Mouse (Mus musculus): ENCODE data around the gene Ttll8. TPM values are rescaled to one million over a fixed set of nuclear protein-coding genes. Genes with fewer than 3 reads are reported as not detected.
A peak's percentile ranks its signal among the peaks of the same experiment; 100 is the strongest.

Ttll8 gene
- polyA plus RNA-seq, 1 experiment = not detected

GRCm38 (mm10) chr15:88855896-88856417 is 98.3 kb downstream of the Ttll8 start:
- H3K27me3 ChIP-seq (replicated peaks) = peaks cover 84% of the 10 kb centered on the region
- H3K9me3 ChIP-seq = no peaks in the 10 kb centered on the region
- TF ChIP-seq GATA1 (IDR thresholded peaks at IDR 0.05; ENCODE audit: borderline replicate concordance, low read length) (no peak), FLI1 (IDR thresholded peaks at IDR 0.05; ENCODE audit: low read length) (no peak)
- no peaks in the 10 kb centered on the region for H3K36me3 ChIP-seq (replicated peaks; ENCODE audit: low read length)
- no peak overlapping the region for H3K4me3 ChIP-seq (replicated peaks)
- H3K4me1 ChIP-seq = peaks cover 32% of the 10 kb centered on the region

GRCm38 (mm10) chr15:88854969-88855830 is 99.0 kb downstream of the Ttll8 start:
- H3K4me3 ChIP-seq (replicated peaks) = peak overlapping the region; percentile 67
- no peak for TF ChIP-seq GATA1 (IDR thresholded peaks at IDR 0.05; ENCODE audit: borderline replicate concordance, low read length)
- no peak for TF ChIP-seq FLI1 (IDR thresholded peaks at IDR 0.05; ENCODE audit: low read length)
- peaks cover 88% of the 10 kb centered on the region for H3K27me3 ChIP-seq (replicated peaks)
- H3K4me1 ChIP-seq = peaks cover 29% of the 10 kb centered on the region
- no peaks in the 10 kb centered on the region for H3K9me3 ChIP-seq
- no peaks in the 10 kb centered on the region for H3K36me3 ChIP-seq (replicated peaks; ENCODE audit: low read length)

- H3K9me3 ChIP-seq = no peaks in the 10 kb centered on the region
- TF ChIP-seq FLI1 (IDR thresholded peaks at IDR 0.05; ENCODE audit: low read length) (no peak), GATA1 (IDR thresholded peaks at IDR 0.05; ENCODE audit: borderline replicate concordance, low read length) (no peak)
- H3K4me3 ChIP-seq (replicated peaks) = peak overlapping the region; percentile 65
- no peaks in the 10 kb centered on the region for H3K36me3 ChIP-seq (replicated peaks; ENCODE audit: low read length)
- H3K27me3 ChIP-seq (replicated peaks) = peaks cover 88% of the 10 kb centered on the region
- H3K4me1 ChIP-seq = peaks cover 28% of the 10 kb centered on the region
Measured at GRCm38 (mm10) chr15:88854119-88854968, 99.9 kb downstream of the Ttll8 start.

DNA sequence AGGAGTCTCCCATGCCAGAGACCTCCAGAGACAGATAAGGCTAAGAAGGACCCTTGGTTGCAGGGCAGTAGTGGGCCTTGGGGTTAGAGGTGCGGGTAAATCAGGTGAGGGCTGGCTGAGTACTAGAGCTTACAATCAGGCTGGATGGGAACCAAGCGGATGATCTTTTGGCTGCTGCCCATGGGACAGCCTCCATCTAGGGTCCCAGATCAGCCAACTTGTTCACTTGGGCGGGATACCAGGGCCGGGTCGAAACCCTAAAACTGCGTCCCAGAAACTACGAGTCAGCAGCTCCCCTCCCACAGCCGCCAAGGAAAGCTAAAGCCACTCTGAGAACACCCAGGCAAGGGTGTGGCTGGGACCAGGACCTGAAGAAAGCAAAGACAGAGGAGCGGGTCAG is 101.1 kb downstream of the Ttll8 start:
- peaks cover 87% of the 10 kb centered on the region for H3K27me3 ChIP-seq (replicated peaks)
- TF ChIP-seq GATA1 (IDR thresholded peaks at IDR 0.05; ENCODE audit: borderline replicate concordance, low read length) (no peak), FLI1 (IDR thresholded peaks at IDR 0.05; ENCODE audit: low read length) (no peak)
- no peaks in the 10 kb centered on the region for H3K9me3 ChIP-seq
- no peaks in the 10 kb centered on the region for H3K36me3 ChIP-seq (replicated peaks; ENCODE audit: low read length)
- no peak overlapping the region for H3K4me3 ChIP-seq (replicated peaks)
- peaks cover 25% of the 10 kb centered on the region for H3K4me1 ChIP-seq

GRCm38 (mm10) chr15:88851507-88852149 is 102.6 kb downstream of the Ttll8 start:
- H3K27me3 ChIP-seq (replicated peaks) = peaks cover 86% of the 10 kb centered on the region

GRCm38 (mm10) chr15:88851076-88851475 is 103.1 kb downstream of the Ttll8 start:
- Histone ChIP-seq H3K4me1 (peaks cover 22% of the 10 kb centered on the region), H3K4me3 (replicated peaks) (no peak overlapping the region), H3K9me3 (peaks cover under 1% of the 10 kb centered on the region), H3K36me3 (replicated peaks; ENCODE audit: low read length) (no peaks in the 10 kb centered on the region), H3K27me3 (replicated peaks) (peaks cover 87% of the 10 kb centered on the region)
- TF ChIP-seq GATA1 (IDR thresholded peaks at IDR 0.05; ENCODE audit: borderline replicate concordance, low read length) (no peak), FLI1 (IDR thresholded peaks at IDR 0.05; ENCODE audit: low read length) (no peak)

More at GRCm38 (mm10) chr15:88851507-88852149, 102.6 kb downstream of the Ttll8 start:
- Histone ChIP-seq H3K4me3 (replicated peaks) (no peak overlapping the region), H3K9me3 (no peaks in the 10 kb centered on the region), H3K36me3 (replicated peaks; ENCODE audit: low read length) (no peaks in the 10 kb centered on the region), H3K4me1 (peaks cover 24% of the 10 kb centered on the region)
- TF ChIP-seq FLI1 (IDR thresholded peaks at IDR 0.05; ENCODE audit: low read length) = no peak
- TF ChIP-seq GATA1 (IDR thresholded peaks at IDR 0.05; ENCODE audit: borderline replicate concordance, low read length) = no peak

GRCm38 (mm10) chr15:88850146-88850826 is 103.9 kb downstream of the Ttll8 start:
- Histone ChIP-seq H3K36me3 (replicated peaks; ENCODE audit: low read length) (no peaks in the 10 kb centered on the region), H3K4me3 (replicated peaks) (no peak overlapping the region), H3K9me3 (peaks cover 8% of the 10 kb centered on the region), H3K27me3 (replicated peaks) (peaks cover 87% of the 10 kb centered on the region), H3K4me1 (peaks cover 18% of the 10 kb centered on the region)
- no peak for TF ChIP-seq FLI1 (IDR thresholded peaks at IDR 0.05; ENCODE audit: low read length)
- TF ChIP-seq GATA1 (IDR thresholded peaks at IDR 0.05; ENCODE audit: borderline replicate concordance, low read length) = no peak

GRCm38 (mm10) chr15:88849621-88850020 is 104.6 kb downstream of the Ttll8 start:
- peaks cover 18% of the 10 kb centered on the region for H3K4me1 ChIP-seq
- H3K36me3 ChIP-seq (replicated peaks; ENCODE audit: low read length) = no peaks in the 10 kb centered on the region
- H3K27me3 ChIP-seq (replicated peaks) = peaks cover 91% of the 10 kb centered on the region
- TF ChIP-seq FLI1 (IDR thresholded peaks at IDR 0.05; ENCODE audit: low read length) (no peak), GATA1 (IDR thresholded peaks at IDR 0.05; ENCODE audit: borderline replicate concordance, low read length) (no peak)
- H3K9me3 ChIP-seq = peaks cover 13% of the 10 kb centered on the region
- no peak overlapping the region for H3K4me3 ChIP-seq (replicated peaks)

- H3K27me3 ChIP-seq (replicated peaks) = peaks cover 95% of the 10 kb centered on the region
- no peak overlapping the region for H3K4me3 ChIP-seq (replicated peaks)
- TF ChIP-seq FLI1 (IDR thresholded peaks at IDR 0.05; ENCODE audit: low read length) (no peak), GATA1 (IDR thresholded peaks at IDR 0.05; ENCODE audit: borderline replicate concordance, low read length) (no peak)
- H3K4me1 ChIP-seq = peaks cover 14% of the 10 kb centered on the region
- peaks cover 13% of the 10 kb centered on the region for H3K9me3 ChIP-seq
- H3K36me3 ChIP-seq (replicated peaks; ENCODE audit: low read length) = no peaks in the 10 kb centered on the region
Measured at GRCm38 (mm10) chr15:88848661-88849060, 105.6 kb downstream of the Ttll8 start.
